Mouse (Mus musculus) kidney, postnatal 0 days (tissue): ENCODE measurements around the gene Nelfb. TPM values are rescaled to one million over a fixed set of nuclear protein-coding genes. Genes with fewer than 3 reads are reported as not detected.

ENCODE experiments used
- ATAC-seq: fragments of 200-750 bp; cut with Nextera tagmentation; replicated peaks from 2 replicates; pipeline ENCODE4 v1.8.0; 2017; ENCODE audit warnings: low read depth, moderate number of reproducible peaks, moderate TSS enrichment, moderate library complexity; ENCODE audit not compliant: low FRiP score
- DNase-seq: peaks from one replicate; pipeline ENCODE4 v3.0.0-alpha.2; 2016; ENCODE audit warnings: low spot score
- H3K27ac ChIP-seq: fragments of 300-500 bp; sonication (generic); 2 replicates; pipeline ENCODE4 v1.5.1; 2014; ENCODE audit warnings: mild to moderate bottlenecking
- H3K27me3 ChIP-seq: fragments of 300-500 bp; sonication (generic); 2 replicates; pipeline ENCODE4 v1.6.1; 2014; ENCODE audit warnings: low read length, mixed read lengths; ENCODE audit not compliant: insufficient read depth
- H3K36me3 ChIP-seq: fragments of 300-500 bp; sonication (generic); 2 replicates; pipeline ENCODE4 v1.6.1; 2014; ENCODE audit warnings: low read length, mixed read lengths; ENCODE audit not compliant: insufficient read depth
- H3K4me1 ChIP-seq: fragments of 300-500 bp; sonication (generic); replicated peaks from 2 replicates; pipeline ENCODE4 v1.6.1; 2014; ENCODE audit warnings: antibody characterized with exemption, low read length, mixed read lengths; ENCODE audit not compliant: insufficient read depth
- H3K4me2 ChIP-seq: fragments of 300-500 bp; sonication (generic); 2 replicates; pipeline ENCODE4 v1.6.1; 2014; ENCODE audit warnings: mild to moderate bottlenecking, low read length, moderate library complexity, mixed read lengths
- H3K4me3 ChIP-seq: fragments of 300-500 bp; sonication (generic); replicated peaks from 2 replicates; pipeline ENCODE4 v1.5.1; 2014; ENCODE audit warnings: low read depth, low read length
- H3K9ac ChIP-seq: fragments of 300-500 bp; sonication (generic); 2 replicates; pipeline ENCODE4 v1.6.1; 2014; ENCODE audit warnings: low read depth, low read length
- H3K9me3 ChIP-seq: fragments of 300-500 bp; sonication (generic); replicated peaks from 2 replicates; pipeline ENCODE4 v1.6.1; 2016; ENCODE audit warnings: low read length, inconsistent platforms, mixed read lengths
- CTCF ChIP-seq: IDR thresholded peaks from 2 replicates; pipeline ENCODE4 v1.5.1; 2016; ENCODE audit warnings: antibody characterized with exemption, low read depth, mild to moderate bottlenecking, moderate library complexity
- WGBS: fragments of 180-500 bp; shearing (Covaris S2); extraction: QIAGEN DNeasy Blood & Tissue Kit; methylation state at CpG from one replicate; pipeline ENCODE4 v1.1.7; 2014; 5-methylcytosine and 5-hydroxymethylcytosine counted together
- polyA plus RNA-seq: library from polyadenylated mRNA; unstranded; fragments of >200 nt; fragmentation: Nextera tagmentation; extraction: Ambion mirVana; gene quantifications from 2 replicates; pipeline ENCODE4 v1.2.1, GENCODE M21; 2015

Gene Nelfb
- polyA plus RNA-seq, 1 experiment from 2014 or later: 74.0 TPM

- ATAC-seq (peak; percentile 47), DNase-seq (peak; percentile 77)
- H3K9ac ChIP-seq: peak overlapping the region; percentile 89
- peak overlapping the region; percentile 83 for H3K4me3 ChIP-seq
- H3K27ac ChIP-seq: peak overlapping the region; percentile 97
- H3K4me1 ChIP-seq: peaks cover 15% of the 10 kb centered on the region
- 2% methylated on average over 52 of the region's 53 CpGs for WGBS
- TF ChIP-seq CTCF: no peak
- H3K9me3 ChIP-seq: no peaks in the 10 kb centered on the region
- no peaks in the 10 kb centered on the region for H3K27me3 ChIP-seq
- H3K36me3 ChIP-seq: 0 out of 2 replicates have a peak, but pooled peaks cover 4% of the 10 kb centered on the region
- peak overlapping the region; percentile 91 for H3K4me2 ChIP-seq
Measured at GRCm38 (mm10) chr2:25223681-25224491, 12.6 kb upstream of the Nelfb start.

GRCm38 (mm10) chr2:25221331-25221772, 10.1 kb upstream of the Nelfb start:
- WGBS: 72% methylated on average over 5 of the region's 5 CpGs
- H3K27me3 ChIP-seq: no peaks in the 10 kb centered on the region
- no peak overlapping the region for H3K9ac ChIP-seq
- TF ChIP-seq CTCF: no peak
- H3K4me1 ChIP-seq: peaks cover 6% of the 10 kb centered on the region
- H3K4me2 ChIP-seq: no peak overlapping the region
- H3K9me3 ChIP-seq: no peaks in the 10 kb centered on the region
- H3K36me3 ChIP-seq: 0 out of 2 replicates have a peak, but pooled peaks cover 4% of the 10 kb centered on the region
- ATAC-seq (no peak), DNase-seq (no peak)
- no peak overlapping the region for H3K27ac ChIP-seq
- no peak overlapping the region for H3K4me3 ChIP-seq

GRCm38 (mm10) chr2:25218445-25218844, 7.2 kb upstream of the Nelfb start, which contains the start of gene Fam166a:
Gene Fam166a (plus strand): TSS chr2:25218745.
- Histone ChIP-seq H3K36me3 (0 out of 2 replicates have a peak, but pooled peaks cover 4% of the 10 kb centered on the region), H3K4me1 (no peaks in the 10 kb centered on the region), H3K27me3 (no peaks in the 10 kb centered on the region), H3K4me2 (no peak within 1 kb of the TSS), H3K9me3 (no peaks in the 10 kb centered on the region), H3K4me3 (no peak within 1 kb of the TSS), H3K27ac (no peak within 1 kb of the TSS), H3K9ac (no peak within 1 kb of the TSS)
- DNase-seq (no peak), ATAC-seq (no peak)
- TF ChIP-seq CTCF: no peak

GRCm38 (mm10) chr2:25217666-25218065, 6.4 kb upstream of the Nelfb start:
- ATAC-seq (no peak), DNase-seq (no peak)
- Histone ChIP-seq H3K9ac (no peak overlapping the region), H3K4me1 (no peaks in the 10 kb centered on the region), H3K9me3 (no peaks in the 10 kb centered on the region), H3K27me3 (no peaks in the 10 kb centered on the region), H3K36me3 (0 out of 2 replicates have a peak, but pooled peaks cover 4% of the 10 kb centered on the region), H3K27ac (no peak overlapping the region), H3K4me3 (no peak overlapping the region), H3K4me2 (no peak overlapping the region)
- TF ChIP-seq CTCF: no peak
- 56% methylated on average over 2 of the region's 2 CpGs for WGBS

- Histone ChIP-seq H3K4me1 (peaks cover 10% of the 10 kb centered on the region), H3K9me3 (no peaks in the 10 kb centered on the region), H3K4me2 (no peak within 1 kb of the TSS), H3K27ac (no peak within 1 kb of the TSS), H3K27me3 (no peaks in the 10 kb centered on the region), H3K9ac (no peak within 1 kb of the TSS), H3K4me3 (no peak within 1 kb of the TSS), H3K36me3 (no peaks in the 10 kb centered on the region)
- WGBS: 52% methylated on average over 3 of the region's 3 CpGs
- ATAC-seq (0 out of 2 replicates have a peak, but pooled peaks have one; percentile 47), DNase-seq (peak; percentile 13)
- TF ChIP-seq CTCF: no peak
Measured at GRCm38 (mm10) chr2:25214444-25214843, 3.2 kb upstream of the Nelfb start, which contains the start of gene Stpg3. Gene Stpg3 (minus strand): TSS chr2:25214637.

- 67% methylated on average over 23 of the region's 23 CpGs for WGBS
- peaks cover 10% of the 10 kb centered on the region for H3K4me1 ChIP-seq
- H3K4me2 ChIP-seq: no peak overlapping the region
- no peak for ATAC-seq
- no peaks in the 10 kb centered on the region for H3K9me3 ChIP-seq
- no peak overlapping the region for H3K4me3 ChIP-seq
- no peak for DNase-seq
- H3K27me3 ChIP-seq: no peaks in the 10 kb centered on the region
- H3K36me3 ChIP-seq: 0 out of 2 replicates have a peak, but pooled peaks cover under 1% of the 10 kb centered on the region
- TF ChIP-seq CTCF: no peak
- H3K27ac ChIP-seq: no peak overlapping the region
- no peak overlapping the region for H3K9ac ChIP-seq
Measured at GRCm38 (mm10) chr2:25213266-25213865, 2.1 kb upstream of the Nelfb start.
